Mouse (Mus musculus) spleen, postnatal 4 days (tissue): ENCODE results near the gene Sccpdh.
"Not testable (repeated sequence)": the region's sequence is repeated elsewhere in the genome, so short reads cannot be mapped to it uniquely, and the experiment has no call there.

Experiments used
- DNase-seq, 2 experiments: peaks; one replicate each; pipeline ENCODE4 v3.0.0; 2022; ENCODE audit warnings: low spot score in 2 of 2

The Sccpdh gene

DNA sequence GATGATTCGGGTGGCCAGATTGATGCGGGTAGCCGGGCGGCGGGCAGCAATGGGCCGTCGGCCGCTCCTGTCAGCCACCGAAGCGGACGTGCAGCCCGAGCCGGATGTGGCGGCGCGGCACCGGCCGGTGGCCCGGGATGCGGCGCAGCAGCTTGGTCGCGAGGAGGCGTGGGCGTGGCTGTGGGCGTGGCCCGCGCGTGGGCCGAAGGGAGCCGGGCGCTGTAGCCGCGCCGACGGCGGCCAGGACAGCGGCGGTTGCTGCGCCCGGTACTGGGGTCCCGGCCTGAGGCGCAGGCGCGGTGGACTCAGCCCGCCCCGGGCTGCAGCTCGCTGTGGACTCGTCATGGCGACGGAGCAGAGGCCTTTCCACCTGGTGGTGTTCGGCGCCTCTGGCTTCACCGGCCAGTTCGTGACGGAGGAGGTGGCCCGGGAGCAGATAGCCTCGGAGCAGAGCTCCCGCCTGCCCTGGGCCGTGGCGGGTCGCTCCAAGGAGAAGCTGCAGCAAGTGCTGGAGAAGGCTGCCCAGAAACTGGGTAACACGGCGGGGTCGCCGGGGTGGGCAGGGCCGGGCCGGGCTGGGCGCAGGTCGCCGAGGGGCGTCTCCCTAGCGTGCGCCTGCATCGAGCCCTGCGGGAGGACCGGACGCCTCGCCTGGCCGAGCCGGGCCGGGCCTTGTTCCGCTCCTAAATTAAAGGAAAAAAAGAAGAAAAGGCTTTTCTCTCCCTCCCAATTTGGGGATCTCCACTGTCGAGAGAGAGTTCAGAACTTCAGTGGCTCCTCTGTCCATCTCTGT, at the start of gene Sccpdh:
TSS of gene Sccpdh (plus strand) at position 198 of the 793 bp plus-strand sequence.
- DNase-seq, result peak; percentile 83 to 91

DNA sequence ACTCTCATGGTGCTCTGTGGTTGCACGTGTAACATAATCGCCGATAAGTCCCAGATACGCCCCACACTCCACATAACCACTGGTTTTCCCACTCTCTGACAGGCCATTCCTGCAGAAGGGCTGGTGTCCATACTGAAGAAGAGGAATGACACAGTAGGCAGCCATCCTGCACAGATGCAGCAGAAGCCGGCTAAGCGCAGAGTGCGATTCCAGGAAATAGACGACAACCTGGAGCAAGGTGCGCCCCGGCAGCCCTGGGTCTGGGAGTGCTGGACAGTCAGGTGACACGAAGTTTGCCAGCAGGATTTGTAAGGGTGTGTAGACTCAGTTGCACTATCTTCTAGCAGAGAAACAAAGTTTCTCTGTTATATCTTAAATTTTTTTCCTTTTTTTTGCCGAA, 45.3 kb upstream of the Sccpdh start:
- DNase-seq, result no peak

DNA sequence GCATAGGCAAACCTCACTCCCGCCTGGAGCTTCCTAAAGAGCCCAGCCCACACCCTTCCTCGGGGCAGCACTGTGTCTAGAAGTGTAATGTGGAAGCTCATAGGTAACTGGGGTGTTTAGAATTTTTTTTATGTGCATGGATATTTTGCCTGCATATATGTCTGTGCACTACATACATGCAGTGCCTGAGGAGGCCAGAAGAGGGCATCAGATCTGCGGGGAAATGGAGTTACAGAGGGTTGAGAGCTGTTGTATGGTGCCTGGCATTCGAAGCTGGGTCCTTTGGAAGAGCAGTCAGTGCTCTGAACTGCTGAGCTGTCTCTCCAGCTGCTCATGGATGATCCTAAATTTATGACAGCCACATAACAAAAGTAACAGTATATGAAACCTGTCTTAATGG, 44.4 kb upstream of the Sccpdh start:
- peak; percentile 57 to 75 for DNase-seq

DNA sequence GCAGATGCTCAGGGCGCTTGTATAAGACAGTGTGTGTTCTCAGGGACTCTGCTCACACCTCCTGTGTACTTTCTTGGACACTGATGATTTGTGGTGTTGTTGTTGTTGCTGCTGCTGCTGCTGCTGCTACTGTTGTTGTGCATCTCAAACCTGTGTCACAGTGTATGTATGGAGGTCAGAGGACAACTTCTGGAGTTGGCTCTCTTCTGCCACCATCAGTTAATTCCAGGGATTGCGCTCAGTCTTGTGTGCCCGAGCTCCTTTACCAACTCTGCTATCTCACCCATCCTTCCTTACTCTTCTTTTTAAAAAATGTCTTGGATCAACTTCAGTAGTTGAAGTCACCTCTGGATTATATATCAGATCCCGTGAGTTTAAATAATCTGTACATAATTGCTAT, 43.7 kb upstream of the Sccpdh start:
- DNase-seq, result peak; percentile 47 to 79

DNA sequence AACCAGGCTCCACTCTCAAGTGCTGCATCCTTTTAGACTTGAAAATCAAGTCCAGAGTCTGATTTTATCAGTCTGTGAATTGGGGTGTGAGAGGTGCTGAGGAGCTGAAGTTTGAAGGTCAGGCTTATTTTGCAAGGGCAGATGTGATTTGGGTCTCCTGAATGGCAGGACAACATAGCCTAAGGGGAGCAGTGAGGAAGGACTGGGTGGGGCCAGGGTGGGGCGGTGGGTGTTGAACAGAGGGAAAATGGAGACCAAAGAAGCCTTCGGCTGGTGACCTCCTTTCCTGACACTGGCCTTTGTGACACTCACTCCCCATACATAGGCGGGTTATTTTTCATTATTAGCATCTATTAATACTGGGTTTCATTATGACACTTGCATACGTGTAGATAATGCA, 40.2 kb upstream of the Sccpdh start:
- DNase-seq, result no peak

DNA sequence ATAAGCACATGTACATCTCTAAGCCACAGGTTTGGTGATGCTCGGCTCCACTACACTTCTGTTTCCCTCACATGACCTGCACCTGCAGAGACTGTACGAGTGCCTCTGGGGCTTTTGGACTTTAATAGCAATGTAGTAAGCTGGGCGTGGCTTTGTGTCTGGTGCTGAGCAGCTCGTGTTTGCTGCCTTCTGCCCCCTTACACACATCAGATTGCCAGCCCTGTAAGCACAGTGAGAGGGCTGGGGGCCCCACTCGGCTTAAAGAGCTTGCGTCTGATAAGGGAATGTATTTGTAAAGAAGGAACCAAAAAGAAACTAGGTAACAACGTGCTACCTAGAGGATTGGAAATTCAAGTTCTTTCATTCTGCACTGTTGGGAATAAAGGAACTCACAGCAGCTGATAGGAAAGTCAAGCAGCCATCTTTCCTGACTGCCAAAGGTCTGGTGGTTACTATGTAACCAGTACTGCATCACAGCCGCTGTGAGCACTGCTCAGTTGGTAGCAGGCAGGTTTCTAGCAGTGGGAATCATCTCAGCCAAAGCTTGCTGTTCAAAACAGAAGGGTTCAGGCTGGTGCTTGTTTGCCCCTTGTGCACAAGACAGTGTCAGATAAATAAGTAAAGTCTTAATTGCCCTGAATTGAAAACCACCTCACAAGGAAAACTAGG, 39.4 kb upstream of the Sccpdh start:
- no peak for DNase-seq

DNA sequence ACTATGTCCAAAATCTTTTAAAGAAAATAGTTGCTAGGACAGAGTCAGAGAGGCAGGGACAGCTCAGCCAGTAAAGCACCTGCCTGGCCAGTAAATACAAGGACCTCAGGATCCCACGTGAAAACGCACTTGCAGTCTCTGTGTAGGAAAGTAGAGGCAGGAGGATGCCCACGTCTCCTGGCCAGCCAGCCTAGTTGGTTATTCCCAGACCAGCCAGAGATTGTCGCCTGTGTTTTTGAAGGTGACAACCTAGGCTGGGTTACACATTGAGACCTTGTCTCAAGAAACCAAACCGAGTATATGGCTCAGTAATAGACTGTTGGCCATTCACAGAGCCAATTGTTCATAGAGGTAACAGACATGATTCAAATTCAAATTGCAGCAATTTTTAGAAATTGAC, 38.7 kb upstream of the Sccpdh start:
- no peak for DNase-seq

DNA sequence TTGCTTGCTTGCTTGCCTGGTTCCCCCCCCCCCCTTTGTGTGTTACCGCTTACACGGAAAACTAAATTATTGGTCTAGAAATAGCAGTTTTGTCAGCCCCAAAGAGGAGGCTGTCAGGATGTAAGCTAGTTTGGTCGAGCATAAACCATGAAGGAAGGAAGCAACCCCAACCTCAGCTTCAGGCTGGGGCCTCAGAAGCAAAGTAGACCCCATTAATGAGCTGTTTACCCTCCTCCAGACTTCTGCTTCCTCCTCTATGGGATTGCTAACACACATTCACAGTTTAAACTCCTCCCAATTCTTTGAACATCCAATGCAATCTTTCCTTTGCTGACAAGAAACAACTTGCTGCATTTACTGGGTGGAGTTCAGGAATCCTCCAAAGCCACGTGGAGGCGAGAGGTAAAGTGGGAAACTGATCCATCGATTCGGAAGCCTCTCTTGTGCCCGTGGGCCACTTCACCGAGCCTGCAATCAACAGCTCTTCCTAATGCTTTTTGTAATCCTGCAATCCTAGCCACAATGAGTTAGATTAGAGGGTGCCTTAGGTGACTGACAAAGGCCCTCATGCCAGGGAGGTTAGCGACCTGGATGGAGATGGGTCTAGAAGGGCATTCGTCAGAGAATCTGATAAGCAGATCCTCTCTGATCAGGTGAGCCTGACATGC, 35.1 kb upstream of the Sccpdh start:
- DNase-seq, result no peak

DNA sequence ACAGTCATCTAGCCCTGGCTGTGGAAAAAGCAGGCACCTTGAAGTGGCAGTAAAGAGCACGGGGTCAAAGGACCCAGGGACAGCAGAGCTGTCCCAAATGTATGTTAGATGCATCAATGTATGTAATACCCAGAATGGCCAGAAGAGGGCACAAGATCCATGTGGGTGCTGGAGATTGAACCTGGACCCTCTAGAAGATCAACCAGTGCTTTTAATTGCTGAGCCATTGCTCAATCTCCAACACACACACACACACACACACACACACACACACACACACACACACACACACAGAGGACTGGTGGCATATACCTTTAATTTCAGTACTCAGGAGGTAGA, 34.6 kb upstream of the Sccpdh start:
- peak; percentile 37 to 73 for DNase-seq

DNA sequence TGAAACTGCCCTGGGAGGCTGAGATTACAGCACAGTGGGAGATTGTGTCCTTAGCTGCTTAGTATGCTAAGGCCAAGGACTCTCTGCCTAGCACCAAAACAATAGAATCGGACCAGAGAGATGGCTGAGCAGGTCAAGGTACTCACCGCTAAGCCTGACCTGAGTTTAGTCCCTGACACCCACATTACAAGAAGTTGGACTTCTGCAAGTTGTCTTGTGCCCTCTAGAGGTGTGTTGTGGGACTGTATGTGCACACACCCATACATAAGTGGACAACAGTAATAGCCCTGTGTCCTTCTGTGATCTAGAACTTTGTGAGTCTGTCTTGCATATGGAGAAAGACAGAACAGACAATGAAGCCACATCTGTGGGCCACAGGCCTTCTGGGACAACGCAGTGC, 33.9 kb upstream of the Sccpdh start:
- no peak for DNase-seq

DNA sequence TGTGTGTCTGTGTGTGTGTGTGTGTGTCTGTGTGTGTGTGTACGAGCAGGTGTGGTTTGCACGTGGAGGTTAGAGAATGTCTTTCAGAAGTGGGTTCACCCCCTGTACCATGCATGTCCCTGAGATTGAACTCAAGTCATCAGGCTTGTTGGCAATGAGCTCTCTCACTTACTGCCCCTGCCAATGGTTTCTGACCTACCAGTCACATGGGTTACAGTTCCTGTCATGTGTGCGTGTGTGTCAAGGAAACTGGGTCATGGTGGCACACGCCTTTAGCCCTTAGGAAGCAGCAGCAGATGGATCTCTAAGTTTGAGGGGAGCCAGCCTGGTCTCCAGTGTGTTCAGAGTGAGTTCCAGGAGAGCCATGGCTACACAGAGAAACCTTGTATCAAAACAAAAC, 25.3 kb upstream of the Sccpdh start:
- DNase-seq, result no peak

DNA sequence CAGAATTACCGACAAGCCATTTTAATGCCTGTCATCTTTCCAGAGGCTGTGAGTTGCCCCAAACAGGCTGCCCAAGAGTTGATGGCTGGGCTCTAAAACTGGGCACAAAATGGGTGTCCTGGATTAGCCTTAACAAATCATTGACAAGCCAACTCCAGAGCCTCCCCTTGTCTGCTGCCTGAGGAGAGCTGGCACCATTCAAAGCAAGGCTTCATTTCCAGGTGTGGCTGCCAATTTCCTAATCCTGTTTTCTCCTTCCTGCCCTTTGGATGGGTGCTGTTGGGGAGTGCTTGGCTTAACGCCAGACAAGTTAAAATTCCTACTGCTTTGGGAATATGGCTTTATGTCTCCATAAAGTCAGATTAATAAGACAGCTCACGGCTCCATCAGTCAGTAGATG, 23.9 kb upstream of the Sccpdh start:
- DNase-seq, result peak in 1 of 2 experiments; percentile 51

DNA sequence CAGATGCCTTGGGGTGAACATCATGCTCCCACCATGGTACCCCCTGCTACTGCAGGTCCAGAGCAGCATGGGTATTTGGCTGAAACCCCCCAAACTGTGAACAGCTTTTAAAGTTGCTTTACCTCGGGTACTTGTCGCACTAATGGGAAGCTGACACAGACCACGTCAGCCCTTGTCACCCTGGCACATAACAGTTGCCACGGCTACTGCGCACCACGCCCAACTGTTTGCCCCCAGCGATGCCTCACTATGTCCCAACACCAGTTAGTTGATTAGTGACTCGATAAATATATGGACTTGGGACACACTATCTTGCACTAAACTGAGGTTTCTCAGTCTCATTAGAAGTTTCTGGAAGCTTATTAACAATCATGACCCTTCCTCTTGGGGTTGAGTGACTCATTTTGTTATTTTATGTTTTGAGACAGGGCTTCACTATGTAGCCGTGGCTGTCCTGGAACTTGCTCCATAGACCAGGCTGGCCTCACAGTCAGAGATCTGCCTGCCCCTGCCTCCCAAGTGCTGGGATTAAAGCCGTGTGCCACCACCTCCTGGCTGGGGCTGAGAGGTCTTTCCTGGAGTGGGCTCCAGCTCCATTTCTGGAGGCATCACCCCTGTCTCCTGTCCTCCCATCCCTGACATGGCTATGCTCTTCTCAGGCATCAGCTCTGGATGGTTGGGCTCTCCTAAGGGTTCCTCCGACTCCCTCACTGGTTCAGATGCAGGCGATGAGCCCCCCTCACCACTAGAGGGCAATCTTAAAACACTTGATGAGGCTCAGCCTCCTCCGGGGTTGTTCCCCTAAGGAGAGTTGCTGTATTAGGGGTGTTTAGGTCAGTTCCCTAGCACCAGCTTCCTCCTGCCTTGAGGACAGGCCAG, 22.7 kb upstream of the Sccpdh start:
- peak; percentile 76 to 87 for DNase-seq

DNA sequence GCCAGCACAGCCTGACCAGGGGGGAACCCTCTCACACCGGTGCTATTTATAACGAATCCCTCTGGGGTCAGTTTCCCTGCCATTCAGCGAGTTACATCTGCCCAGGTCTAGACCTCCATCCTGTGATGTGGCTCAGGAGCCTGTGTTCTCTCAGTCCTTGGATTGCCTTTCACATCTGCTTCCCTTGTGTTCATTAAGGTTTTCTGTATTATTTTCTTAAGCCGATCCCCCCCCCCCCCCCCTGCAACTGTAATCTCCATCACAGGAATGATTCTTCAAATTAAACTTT, 22.1 kb upstream of the Sccpdh start:
- no peak for DNase-seq

DNA sequence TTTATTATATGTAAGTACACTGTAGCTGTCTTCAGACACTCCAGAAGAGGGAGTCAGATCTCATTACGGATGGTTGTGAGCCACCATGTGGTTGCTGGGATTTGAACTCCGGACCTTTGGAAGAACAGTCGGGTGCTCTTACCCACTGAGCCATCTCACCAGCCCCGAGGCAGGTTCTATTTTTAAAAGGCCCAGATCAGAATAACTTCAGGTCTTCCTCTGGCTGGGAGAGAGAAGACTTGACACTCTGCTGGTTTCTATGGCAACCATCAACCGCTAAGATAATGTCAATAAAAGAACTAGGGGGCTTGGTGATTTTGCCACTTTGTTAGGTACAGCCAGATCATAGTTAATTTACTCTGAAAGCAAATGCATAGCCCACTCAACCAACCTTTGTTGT, 19.3 kb upstream of the Sccpdh start:
- not testable (repeated sequence) for DNase-seq

DNA sequence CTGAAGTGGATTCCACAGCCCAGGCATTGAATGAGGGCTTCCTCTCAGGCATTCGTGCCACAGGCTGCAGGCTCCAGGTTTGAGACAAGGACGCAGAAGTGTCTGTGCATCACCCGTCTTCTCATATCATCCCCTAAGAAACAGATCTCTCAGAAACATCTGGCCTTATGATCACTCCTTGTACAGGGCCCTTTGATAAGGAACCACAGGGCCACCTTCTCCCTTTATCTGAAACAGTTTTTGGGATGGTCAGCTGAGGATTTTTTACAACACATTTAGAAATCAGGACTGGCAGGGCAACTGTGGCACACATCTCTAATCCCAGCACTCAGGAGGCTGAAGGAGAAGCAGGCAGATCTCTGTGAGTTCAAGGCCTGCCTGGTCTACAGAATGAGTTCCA, 18.7 kb upstream of the Sccpdh start:
- peak in 1 of 2 experiments; percentile 49 for DNase-seq

DNA sequence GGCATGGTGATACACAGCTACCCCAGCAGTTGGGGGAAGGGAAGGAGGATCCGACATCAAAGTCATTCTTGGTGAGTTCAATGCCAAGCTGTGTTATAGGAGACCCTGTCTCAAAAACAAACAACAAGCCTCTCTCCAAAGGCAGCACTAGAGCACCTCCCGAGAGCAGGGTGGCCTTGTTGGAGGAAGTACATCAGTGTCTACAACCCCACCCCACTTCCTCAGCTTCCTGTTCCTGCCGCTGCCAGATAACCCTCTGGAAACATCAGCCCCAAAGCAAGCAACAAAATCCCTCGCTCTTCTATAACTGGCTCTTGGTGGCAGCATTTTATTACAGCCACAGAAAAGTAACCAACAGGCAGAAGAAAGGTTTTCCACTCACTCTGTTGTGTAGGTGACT, 17.7 kb upstream of the Sccpdh start:
- peak in 1 of 2 experiments; percentile 57 for DNase-seq

DNA sequence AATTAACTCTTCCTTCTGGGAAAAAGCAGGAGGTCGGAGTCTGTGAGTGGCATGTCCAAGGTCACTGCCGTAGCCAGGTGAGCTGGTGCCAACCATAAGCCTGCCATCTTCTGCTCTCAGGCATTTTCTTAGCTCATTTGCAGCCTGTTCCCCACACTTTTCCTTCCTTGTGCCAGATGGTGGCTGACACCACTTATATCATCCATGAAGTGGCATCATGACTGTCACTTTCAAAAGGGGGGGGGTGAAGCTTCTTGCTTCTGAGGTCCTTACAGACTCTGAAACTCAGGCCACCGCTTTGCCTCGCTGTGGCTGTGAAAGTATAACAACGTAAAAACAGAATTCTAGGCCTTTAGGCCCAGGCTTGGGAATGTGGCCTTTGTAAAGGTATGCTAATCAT, 16.8 kb upstream of the Sccpdh start:
- DNase-seq, result peak in 1 of 2 experiments; percentile 44

DNA sequence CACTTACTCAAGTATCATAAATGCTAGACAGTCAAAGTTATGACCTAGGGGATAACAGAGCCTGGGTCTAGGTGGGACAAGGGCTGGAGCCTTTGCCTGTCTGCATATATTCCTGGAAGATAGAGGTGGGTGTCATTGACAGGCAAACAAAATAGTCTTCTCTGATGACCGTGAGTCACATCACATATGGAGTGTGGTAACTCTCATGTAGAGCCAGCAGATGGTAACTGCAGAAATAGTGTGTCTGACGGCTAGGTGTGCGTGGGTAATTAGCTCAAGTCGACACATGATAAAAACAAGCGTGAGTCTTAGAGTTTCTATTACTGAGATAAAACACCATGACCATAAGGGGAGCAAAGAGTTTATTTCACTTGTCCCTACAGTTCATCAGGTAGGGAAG, 4.9 kb upstream of the Sccpdh start:
- DNase-seq, result no peak

DNA sequence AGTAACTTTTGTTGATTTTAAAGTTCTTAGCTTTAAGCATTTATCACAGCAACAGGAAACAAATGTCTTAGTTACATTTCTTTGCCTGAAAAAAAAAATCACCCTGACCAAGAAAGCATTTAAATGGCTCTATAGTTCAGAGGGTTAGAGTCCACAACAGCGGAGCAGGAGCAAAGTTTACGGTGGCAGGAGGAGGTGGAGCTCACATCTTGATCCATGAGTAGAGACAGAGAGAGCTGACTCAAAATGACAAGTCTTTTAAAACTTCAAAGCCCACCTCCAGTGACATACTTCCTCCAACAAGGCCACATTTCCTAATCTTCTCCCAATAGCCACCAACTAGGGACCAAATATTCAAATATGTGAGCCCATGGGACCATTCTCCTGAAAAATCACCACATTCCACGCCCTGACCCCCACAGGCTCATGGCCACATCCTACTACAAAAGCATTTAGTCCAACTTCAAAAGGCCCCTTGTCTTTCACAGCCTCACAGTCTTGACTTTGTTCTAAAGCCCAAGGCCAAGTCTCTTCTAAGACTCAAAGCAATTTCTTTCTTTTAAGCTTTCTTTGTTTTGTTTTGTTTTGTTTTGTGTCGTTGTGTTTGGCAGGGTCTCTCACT, 3.6 kb upstream of the Sccpdh start:
- DNase-seq, result no peak

DNA sequence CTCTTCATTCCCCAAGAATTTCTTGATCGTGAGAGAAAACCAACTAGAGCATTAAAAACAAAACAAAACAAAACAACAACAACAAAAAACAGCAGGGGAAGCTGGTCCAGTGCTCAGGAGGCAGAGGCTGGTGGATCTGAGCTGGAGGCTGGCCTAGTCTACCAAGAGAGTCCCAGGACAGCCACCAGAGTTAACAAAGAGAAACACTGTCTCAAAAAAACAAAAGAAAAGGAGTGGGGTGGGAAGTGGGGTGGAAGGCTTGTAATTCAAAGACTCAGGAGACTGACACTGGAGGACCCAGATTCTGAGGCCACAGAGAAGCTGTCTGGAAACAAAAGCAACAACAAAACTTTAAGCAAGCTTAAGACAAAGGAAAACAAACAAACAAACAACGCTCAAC, 1.0 kb upstream of the Sccpdh start:
- DNase-seq, result no peak

DNA sequence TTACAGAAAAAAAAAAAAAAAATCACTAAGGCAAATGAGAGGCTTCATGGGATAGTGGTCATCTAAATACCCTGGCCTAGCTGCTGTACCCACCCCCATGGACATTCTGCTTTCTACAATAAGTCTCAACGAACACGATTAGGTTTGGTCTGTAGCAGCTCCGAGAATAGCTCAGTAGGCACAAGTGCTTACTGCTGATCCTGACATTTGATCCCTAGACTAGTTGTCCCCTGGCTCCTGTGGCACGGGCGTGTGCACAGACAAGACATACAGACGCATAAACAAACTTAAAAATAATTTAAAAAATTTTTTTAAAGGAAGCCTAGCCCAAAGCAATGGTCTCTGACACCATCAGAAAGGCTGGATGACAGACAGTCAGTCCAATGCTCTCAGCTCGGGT, 560 bp upstream of the Sccpdh start:
- no peak for DNase-seq
